Mouse (Mus musculus) urinary bladder, postnatal 0 days (tissue): ENCODE data around the gene Tceal1. TPM values are rescaled to one million over a fixed set of nuclear protein-coding genes. Genes with fewer than 3 reads are reported as not detected.

ENCODE experiments used
- polyA plus RNA-seq: library from polyadenylated mRNA; unstranded; fragments of >200 nt; fragmentation: Nextera tagmentation; extraction: Ambion mirVana; gene quantifications from 2 replicates; pipeline ENCODE4 v1.2.1, GENCODE M21; 2015

Gene Tceal1
- 8.1 and 8.2 TPM in 2 replicates for polyA plus RNA-seq

DNA sequence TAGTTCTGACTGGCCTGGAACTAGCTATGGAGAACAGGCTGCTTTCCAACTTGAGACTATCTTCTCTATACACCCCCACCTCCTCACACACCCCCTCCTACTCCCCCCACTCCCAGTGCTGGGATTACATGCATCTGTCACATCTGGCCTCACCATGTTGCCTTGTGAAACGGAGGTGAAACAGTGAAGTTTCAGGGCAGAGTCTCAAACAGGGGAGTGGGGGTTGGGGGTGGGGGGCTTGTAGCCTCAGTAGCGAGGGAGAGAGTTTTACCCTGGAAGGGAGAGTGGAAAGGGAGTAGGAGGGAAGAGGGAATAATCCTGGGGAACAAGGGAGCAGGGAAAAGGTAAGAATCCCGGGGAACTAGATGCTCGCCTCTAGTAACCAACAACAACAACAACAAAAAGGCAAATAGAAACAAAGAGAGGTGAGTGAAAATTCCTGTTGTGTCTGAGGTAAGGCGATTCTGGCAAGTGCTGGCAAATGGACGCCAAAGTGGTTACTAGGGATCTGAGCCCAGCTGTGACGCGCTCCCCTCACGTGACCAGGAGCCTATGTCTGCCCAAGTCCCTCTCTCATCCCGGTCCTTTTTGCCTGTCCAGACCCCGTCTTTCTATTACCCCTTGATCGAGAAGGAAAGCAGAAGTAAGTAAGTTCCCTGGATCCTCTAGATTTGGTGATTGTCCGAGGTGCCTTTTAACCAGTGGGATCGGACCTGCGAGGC is at the start of gene Tceal1:
TSS of gene Tceal1 (plus strand) at position 537 of the 722 bp plus-strand sequence.

DNA sequence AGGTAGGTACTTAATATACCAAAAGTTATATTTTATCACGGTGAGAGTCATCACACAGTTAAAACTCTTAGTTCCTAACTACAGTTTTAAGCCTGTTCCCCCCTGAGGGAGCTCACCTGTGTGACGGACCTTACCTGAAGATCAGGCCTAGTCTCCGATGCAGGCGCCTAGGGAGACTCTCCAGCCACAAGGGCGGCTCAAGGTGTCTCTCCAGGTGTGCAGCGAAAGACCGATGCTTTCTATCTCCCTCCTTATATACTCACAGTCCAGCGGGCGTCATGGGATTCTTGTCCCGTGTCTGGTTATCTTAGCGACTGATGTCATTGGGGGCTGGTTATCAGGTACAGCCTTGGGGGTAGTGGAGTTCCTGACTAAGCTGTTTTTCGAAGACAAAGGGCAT is 35.7 kb downstream of the Tceal1 start, which contains the start of gene Morf4l2:
TSS of gene Morf4l2 (minus strand) at position 232 of the 400 bp plus-strand sequence.

Other genes starting within 250 kb of the Tceal1 start
- gene Kir3dl1, start 190.0 kb upstream of the Tceal1 start, polyA plus RNA-seq, result not detected in 2 replicates
- not detected in 2 replicates for gene Kir3dl2, start 163.9 kb upstream of the Tceal1 start, polyA plus RNA-seq
- gene Tceal3, start 117.1 kb upstream of the Tceal1 start, polyA plus RNA-seq, result 4.4 and 5.4 TPM in 2 replicates
- 314 and 373 TPM in 2 replicates for gene Morf4l2, start 35.7 kb downstream of the Tceal1 start, polyA plus RNA-seq
- not detected in 2 replicates for gene Glra4, start 72.2 kb downstream of the Tceal1 start, polyA plus RNA-seq
- gene Plp1, start 114.7 kb downstream of the Tceal1 start, polyA plus RNA-seq, result 4.9 and 5.5 TPM in 2 replicates
- gene Rab9b, start 160.8 kb downstream of the Tceal1 start, polyA plus RNA-seq, result 0.05 TPM in 1 of 2 replicates, not detected in the other
- gene H2bfm, start 219.3 kb downstream of the Tceal1 start, polyA plus RNA-seq, result not detected in 2 replicates